Mouse (Mus musculus) spleen, postnatal 36 days (tissue): ENCODE results near the gene Kcnj10.
A peak's percentile ranks its signal among the peaks of the same experiment; 100 is the strongest.

ENCODE experiments used
- DNase-seq, 2 experiments: peaks; one replicate each; pipeline ENCODE4 v3.0.0; 2022; ENCODE audit warnings: low spot score in 2 of 2, mixed read lengths in 1 of 2

Gene Kcnj10

DNA sequence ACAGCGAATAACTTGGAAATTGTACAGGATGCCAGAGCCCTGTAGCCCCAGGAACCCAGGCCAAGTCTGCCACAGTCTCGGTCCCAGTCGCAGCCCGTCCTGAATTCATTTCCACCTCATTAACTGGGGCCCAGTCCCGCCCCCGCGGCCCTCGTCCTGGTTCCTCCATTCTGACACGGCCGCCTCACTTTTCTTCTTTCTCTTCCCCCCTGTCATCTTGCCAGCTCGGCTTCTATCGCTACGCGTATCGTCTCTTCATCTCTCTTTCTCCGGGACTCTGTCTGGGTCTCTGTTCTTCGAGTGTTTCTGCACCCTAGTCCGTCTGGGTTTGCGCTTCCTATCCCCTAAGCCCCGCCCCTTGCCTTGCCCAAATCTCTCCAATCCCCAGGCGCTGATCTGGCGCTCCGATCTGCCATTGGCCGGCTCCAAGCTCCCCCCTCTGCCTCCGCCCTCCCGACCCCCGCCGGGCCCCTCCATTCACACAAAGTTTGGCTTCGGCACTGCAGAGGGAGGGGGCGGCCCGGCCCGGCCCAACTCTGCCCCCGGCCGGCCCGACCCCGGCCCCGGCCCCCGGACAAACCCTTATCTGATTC is at the start of gene Kcnj10:
Kcnj10 (plus strand) TSS at position 482 of the 593 bp plus-strand sequence.
- peak; percentile 59 to 61 for DNase-seq

DNA sequence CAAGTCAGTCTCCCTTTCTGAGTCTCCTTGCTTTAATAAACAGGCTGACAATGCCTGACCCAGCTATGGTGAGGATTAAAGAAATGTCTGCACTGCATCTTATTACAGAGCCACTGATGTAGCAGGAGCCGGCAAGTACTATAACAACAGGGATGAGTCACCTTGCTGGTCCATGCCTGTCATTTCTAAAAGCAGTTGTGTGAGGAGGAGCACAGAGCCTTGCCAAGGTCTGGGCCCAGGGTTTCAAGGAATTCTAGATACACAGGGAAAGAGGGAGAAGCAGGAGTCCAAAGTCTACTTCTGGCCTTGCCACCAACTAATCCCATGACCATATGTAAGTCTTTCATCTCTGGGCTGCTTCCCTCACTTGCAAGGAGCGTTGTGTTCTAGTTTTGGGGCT is 48.1 kb upstream of the Kcnj10 start:
- DNase-seq, result no peak

DNA sequence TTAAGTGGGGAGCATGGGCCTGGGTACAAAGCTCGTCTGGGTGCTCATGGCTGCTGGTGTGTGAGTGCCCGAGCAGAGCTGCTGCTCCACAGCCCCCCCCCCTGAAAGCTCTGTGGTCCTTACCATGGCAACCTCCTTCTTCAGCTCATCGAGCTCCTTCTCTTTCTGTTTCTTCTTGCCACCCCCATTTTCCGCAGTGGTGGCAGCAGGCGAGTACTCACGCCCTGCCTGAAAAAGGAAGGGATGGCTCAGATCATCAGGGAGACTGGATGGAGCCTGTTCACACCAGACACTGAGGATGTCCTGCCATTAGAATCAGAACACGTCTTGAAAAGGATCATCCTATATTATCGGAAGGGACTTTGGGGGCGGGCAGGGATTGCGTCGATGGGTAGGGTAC is 47.6 kb upstream of the Kcnj10 start:
- no peak for DNase-seq

DNA sequence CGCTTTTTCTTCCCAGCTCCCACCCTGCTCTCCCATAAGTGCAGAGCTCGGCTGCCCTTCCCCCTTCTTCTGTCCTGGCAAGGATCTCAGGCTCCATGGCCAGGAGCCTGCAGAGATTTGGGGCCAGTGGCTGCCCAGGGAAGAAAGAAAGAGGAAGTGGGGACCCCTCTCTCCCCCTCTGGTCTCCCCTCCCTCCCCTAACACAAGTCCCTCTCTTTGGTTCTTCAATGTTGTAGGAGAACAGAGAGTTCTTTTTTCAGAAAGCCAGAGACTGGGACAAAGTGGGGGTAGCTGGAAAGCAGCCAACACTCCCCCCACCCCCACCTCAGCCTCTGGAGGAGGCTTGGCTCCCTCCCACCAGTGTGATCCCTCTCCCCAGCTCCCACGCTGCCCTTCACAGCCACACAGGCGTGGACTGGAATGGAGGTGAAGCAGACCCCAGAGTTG is 45.2 kb upstream of the Kcnj10 start:
- DNase-seq, result no peak

DNA sequence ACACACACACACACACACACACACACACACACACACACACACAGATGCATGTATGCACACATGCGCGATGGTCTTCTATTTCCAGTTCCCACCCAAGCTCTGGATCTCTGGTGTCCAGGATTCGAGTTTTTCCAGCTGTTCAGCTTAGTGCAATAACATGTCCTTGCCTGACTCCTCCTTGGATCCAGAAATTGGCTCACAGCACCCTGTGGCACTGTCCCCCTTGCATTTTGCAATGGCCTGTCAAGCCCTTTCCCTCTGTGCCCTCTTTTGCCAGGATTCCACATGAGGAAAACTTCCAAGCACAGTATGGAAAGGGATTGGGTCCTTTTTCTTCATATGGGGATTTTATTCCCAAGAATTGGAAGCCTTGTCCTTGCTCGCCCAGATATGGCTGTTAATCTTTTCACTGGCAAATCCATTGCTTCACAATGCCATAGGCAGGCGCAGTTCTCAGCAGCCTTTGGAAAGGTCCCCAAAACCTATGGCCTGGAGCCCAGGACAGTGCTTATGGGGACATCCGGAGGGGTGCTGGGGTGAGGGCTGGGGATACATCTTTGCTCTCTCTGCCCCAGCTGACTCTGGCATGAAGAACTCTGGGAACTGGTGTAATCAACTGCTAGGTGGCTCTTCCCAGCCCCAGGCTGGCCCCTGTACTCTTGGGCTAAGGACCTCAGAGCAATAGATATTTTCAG is 44.0 kb upstream of the Kcnj10 start:
- DNase-seq, result no peak

DNA sequence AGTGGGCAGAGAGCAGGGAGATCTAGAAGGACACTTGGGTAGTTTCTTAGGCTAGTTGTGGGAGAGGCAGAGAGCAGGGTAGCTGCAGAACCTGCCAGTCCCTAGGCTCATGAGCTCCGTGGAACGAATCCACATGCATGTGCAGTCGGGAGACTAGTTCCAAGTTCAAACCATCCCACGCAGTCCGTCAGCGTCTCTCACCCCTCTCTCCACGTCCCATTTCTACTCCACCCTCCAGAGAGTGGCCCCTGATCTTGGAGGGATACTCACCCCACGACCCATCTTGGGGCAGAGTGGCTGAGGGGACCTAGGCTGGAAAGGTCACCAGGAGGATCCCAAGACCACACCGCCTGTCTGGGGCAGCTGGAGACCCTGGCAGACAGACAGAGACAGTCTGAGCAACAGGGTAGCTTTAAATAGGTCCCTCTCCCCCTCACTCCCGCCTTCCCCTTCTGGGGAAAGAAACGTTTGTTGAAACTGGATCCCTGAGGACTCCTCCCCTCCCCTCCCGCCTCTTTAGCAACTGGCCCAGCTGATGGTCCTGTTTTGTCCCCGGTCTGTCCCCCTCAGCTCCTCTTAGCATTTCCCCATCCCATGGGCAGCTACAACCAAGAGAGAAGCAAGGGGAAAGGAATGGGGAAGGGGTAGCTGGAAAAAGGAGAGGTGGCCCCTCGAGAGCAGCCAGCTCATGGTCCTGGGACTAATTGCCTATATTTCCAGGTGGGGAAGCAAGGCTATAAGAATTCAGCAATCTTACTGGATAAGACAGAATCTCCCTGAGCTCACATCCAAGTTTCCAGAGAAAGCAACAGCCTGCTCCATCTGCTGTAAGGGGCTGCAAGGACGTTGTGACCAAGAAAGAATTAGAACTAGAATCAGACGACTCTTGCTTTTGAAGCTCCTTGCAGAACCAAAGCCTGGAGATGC is 43.1 kb upstream of the Kcnj10 start, which contains the start of gene Atp1a2:
Atp1a2 (minus strand) TSS at position 454 of the 927 bp plus-strand sequence.
- DNase-seq, result no peak

DNA sequence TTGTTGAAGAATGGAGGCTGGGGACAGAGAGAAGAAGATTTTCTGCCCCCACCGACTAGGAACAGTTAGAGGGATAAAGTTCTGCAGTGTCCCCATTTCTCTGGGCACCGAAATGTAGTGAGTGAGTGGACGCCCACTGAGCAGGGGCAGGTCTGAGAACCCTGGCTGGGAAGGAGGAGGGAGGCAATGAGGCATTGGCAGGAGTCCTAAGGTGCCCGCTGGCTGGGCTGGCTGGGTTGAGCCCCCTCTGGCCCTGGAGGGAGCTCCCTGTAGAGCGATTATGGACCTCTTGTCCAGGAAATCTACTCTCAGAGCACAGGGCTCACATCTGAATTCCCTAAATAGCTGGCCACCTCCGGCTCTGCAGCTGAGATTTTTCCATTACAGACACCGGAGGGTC is 41.5 kb upstream of the Kcnj10 start:
- no peak for DNase-seq

DNA sequence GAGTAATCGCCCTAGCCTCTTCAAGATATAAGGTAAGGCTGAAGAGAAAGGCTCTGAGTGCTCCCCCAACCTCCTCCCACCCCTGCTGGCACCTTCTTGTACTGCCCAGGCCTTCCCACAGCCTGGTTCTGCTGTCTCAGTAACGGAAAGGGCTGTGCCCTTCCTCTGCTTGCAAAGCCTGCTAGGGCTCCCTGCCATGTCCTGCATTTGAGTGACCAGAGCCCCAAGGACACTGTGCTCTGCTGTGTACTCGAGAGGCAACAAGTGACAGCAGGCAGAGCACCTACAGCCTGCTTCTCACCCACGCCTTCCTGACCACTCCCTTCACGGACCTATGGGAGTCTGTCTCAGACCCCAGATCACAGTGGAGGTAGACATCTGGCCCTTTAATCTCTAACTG is 40.8 kb upstream of the Kcnj10 start:
- no peak for DNase-seq

DNA sequence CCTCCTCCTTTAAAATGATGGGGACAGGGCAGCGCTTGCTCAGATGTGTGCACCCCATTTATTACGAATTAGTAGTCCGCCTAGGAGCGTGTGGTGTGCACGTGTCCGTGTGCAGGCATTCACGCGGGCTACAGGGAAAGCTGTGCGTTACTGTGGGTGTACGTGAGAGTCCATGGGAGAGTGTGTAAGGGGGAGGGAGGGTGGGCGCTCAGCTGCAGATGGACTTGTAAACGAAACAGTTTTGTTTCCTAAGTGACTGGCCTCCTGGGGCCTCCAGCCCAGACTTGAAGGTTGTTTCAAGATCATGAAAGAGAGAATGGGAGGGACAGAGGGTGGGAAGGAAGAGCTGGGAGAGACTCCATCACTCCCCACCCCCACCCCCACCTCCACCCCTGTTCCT is 39.8 kb upstream of the Kcnj10 start:
- no peak for DNase-seq

DNA sequence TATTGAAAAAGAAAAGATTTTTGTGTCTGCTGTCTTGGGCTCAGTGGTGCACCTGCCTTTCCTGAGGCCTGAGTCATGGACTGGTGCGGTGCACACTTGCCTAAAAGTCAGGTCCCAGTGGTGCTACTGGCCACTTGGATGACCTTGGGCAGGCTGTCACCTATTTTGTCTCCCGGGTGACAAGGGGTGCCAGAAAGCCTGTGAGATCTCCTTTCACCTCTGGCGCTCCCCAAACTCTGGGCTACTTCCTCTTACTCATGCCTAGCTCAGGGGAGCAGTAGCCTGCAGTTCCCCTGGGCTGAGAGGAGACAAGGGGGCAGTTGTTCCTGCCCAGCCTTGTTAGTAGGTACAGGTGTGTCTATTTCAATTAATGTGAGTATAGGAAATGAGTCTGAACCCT is 38.7 kb upstream of the Kcnj10 start:
- no peak for DNase-seq

DNA sequence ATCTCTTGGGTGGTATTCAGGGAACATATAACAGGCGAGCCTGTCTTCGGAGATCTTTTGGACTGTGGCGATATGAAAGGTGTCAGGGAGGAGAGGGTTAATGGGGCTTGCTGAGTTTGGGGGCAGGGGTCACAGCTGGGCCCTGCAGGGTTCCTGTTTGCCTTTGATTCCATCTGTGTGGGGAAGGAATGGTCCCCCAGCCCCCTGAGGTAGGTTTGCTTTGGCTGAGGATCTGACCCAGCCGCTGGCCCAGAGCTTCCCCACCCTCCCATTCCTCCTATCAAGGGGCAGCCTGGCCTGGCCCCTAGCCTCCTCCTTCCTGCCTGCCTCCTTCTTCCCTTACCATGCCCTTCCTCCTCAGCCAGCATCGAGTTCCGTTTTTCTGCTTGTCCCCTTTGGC is 38.2 kb upstream of the Kcnj10 start:
- no peak for DNase-seq

- no peak for DNase-seq
These were observed 36.6 kb upstream of the Kcnj10 start for GRCm38 (mm10) chr1:172304443-172304842.

DNA sequence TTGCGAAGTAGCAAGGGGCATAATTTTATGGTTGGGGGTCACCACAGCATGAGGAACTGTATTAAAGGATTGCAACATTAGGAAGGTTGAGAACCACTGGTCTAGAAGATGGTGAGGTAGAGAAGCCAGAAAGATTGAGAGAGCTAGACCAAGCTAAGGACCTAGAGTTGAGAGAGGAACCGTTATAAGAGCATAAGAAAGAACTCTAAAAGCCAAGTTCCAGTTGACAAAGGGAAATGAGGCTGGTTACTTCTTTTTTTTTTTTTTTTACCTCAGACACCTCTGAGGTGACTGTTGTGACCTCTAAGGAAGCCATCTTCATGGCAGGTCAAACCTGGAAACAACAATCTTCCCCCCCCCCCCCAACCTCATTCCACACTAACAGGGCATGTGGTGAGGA is 35.9 kb upstream of the Kcnj10 start:
- DNase-seq, result no peak

DNA sequence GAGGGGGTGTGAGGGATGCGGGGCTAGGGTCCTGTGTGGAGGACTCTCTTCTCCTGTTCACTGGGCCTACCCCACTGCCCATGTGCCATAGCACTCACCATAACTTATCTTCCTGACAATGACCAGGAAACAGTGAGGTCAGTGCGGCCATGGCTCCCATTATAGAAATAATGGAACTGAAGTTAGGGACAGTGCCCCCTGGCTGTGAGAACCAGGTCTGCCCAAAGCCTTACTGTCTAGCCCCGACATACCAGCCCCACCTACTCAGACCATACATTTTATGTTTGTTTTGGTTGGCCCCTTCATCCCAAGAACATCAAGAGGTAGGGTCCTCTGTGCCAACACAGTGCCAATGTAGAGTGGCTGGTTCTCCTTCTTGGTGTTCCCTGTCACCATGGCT is 35.4 kb upstream of the Kcnj10 start:
- DNase-seq, result no peak

- peak in 1 of 2 experiments; percentile 15 for DNase-seq
These were observed 34.8 kb upstream of the Kcnj10 start for GRCm38 (mm10) chr1:172306196-172306595.

GRCm38 (mm10) chr1:172306885-172307284 is 34.1 kb upstream of the Kcnj10 start:
- DNase-seq, result no peak

GRCm38 (mm10) chr1:172307936-172308335 is 33.1 kb upstream of the Kcnj10 start:
- no peak for DNase-seq

- DNase-seq, result no peak
These were observed 32.6 kb upstream of the Kcnj10 start for GRCm38 (mm10) chr1:172308409-172308808.

DNA sequence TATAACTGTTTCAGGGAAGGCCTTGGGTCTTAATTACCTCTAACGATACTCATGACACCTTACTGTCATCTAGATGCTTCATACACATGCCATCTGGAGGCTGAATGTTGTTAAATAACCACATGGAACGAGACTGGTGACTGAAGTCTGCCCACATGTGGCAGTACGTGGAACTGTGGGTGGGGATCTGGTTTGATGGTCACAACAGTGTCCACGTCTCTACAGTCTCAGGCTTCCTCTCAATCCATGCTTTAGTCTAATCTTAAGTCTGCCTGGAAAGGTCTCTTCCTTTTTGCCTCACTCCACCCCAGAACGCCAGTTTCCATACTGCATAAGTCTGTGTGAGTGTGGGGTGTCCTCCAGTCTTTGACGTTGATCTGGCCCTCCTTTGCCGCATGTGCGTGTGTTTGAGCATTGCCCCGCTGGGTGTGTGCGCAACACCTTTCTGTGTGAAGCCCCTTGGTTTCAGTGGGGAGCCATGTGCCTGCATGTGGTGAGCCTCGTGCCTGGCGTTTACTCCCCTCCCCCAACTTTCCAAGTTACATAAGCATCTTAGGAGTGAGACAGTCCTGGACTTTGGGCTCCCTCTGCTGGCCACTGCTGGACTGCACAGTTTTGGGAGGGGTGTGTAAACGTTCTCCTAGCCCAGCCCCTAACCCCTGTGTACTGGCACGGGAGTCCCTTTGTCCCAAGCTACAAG is 31.2 kb upstream of the Kcnj10 start:
- DNase-seq, result peak; percentile 80 to 84

GRCm38 (mm10) chr1:172311248-172311906 is 29.6 kb upstream of the Kcnj10 start:
- peak; percentile 40 to 50 for DNase-seq
